Mouse (Mus musculus) forebrain, embryonic 11.5 days (tissue): ENCODE measurements at regions not wholly inside any gene's neighbourhood (a gene's known extent, or its start where the extent isn't known, plus 50 kb on each side); places are given as distances from the start of the nearest gene placed in this dataset.
A peak's percentile ranks its signal among the peaks of the same experiment; 100 is the strongest.

Source experiments
- ATAC-seq: fragments of 200-750 bp; cut with Nextera tagmentation; replicated peaks from 2 replicates; pipeline ENCODE4 v1.8.0; 2017; ENCODE audit warnings: moderate TSS enrichment; ENCODE audit not compliant: low FRiP score
- DNase-seq: peaks from one replicate; pipeline ENCODE4 v3.0.0-alpha.2; 2017; ENCODE audit warnings: low spot score
- H3K27ac ChIP-seq: fragments of 300-500 bp; sonication (generic); 2 replicates; pipeline ENCODE4 v1.5.1; 2014; ENCODE audit warnings: low read depth, low read length
- H3K27me3 ChIP-seq: fragments of 300-500 bp; sonication (generic); 2 replicates; pipeline ENCODE4 v1.6.1; 2014; ENCODE audit warnings: mild to moderate bottlenecking, low read length, mixed read lengths; ENCODE audit not compliant: control insufficient read depth, insufficient read depth
- H3K36me3 ChIP-seq: fragments of 300-500 bp; sonication (generic); 2 replicates; pipeline ENCODE4 v1.6.1; 2014; ENCODE audit warnings: mild to moderate bottlenecking, low read length, moderate library complexity, mixed read lengths; ENCODE audit not compliant: control insufficient read depth, insufficient read depth
- H3K4me1 ChIP-seq: fragments of 300-500 bp; sonication (generic); replicated peaks from 2 replicates; pipeline ENCODE4 v1.6.1; 2014; ENCODE audit warnings: low read length, mixed read lengths; ENCODE audit not compliant: control insufficient read depth, insufficient read depth
- H3K4me2 ChIP-seq: fragments of 300-500 bp; sonication (generic); 2 replicates; pipeline ENCODE4 v1.6.1; 2014; ENCODE audit warnings: low read depth, mild to moderate bottlenecking, low read length, moderate library complexity, mixed read lengths; ENCODE audit not compliant: severe bottlenecking
- H3K4me3 ChIP-seq: fragments of 300-500 bp; sonication (generic); 2 replicates; pipeline ENCODE4 v1.5.1; 2014; ENCODE audit warnings: low read depth, low read length
- H3K9ac ChIP-seq: fragments of 300-500 bp; sonication (generic); 2 replicates; pipeline ENCODE4 v1.6.1; 2014; ENCODE audit warnings: low read length
- H3K9me3 ChIP-seq: fragments of 300-500 bp; sonication (generic); 2 replicates; pipeline ENCODE4 v1.6.1; 2016; ENCODE audit warnings: low read length, mixed read lengths; ENCODE audit not compliant: control insufficient read depth
- WGBS: fragments of 180-500 bp; shearing (Covaris S2); extraction: QIAGEN DNeasy Blood & Tissue Kit; methylation state at CpG from one replicate; pipeline ENCODE4 v1.1.7; 2014; 5-methylcytosine and 5-hydroxymethylcytosine counted together

GRCm38 (mm10) chr12:13861226-13861625 lies 290.6 kb downstream of the Fam84a start:
- 92% methylated on average over 7 of the region's 7 CpGs for WGBS
- Histone ChIP-seq H3K9me3 (no peaks in the 10 kb centered on the region), H3K4me2 (no peak overlapping the region), H3K36me3 (no peaks in the 10 kb centered on the region), H3K4me1 (no peaks in the 10 kb centered on the region), H3K27me3 (no peaks in the 10 kb centered on the region), H3K4me3 (no peak overlapping the region), H3K27ac (no peak overlapping the region), H3K9ac (no peak overlapping the region)
- DNase-seq = no peak
- no peak for ATAC-seq

- H3K9me3 ChIP-seq = no peaks in the 10 kb centered on the region
- H3K4me3 ChIP-seq = no peak overlapping the region
- no peak overlapping the region for H3K4me2 ChIP-seq
- DNase-seq (peak; percentile 68), ATAC-seq (peak; percentile 71)
- no peaks in the 10 kb centered on the region for H3K4me1 ChIP-seq
- no peak overlapping the region for H3K27ac ChIP-seq
- H3K27me3 ChIP-seq = no peaks in the 10 kb centered on the region
- H3K36me3 ChIP-seq = no peaks in the 10 kb centered on the region
- no peak overlapping the region for H3K9ac ChIP-seq
- 63% methylated on average over 13 of the region's 13 CpGs for WGBS
These were observed 307.0 kb downstream of the Fam84a start for GRCm38 (mm10) chr12:13844532-13845485.

- Histone ChIP-seq H3K9me3 (no peaks in the 10 kb centered on the region), H3K4me3 (no peak overlapping the region), H3K27ac (no peak overlapping the region), H3K27me3 (no peaks in the 10 kb centered on the region), H3K4me1 (no peaks in the 10 kb centered on the region), H3K36me3 (no peaks in the 10 kb centered on the region), H3K4me2 (no peak overlapping the region), H3K9ac (no peak overlapping the region)
- WGBS = 82% methylated on average over 5 of the region's 5 CpGs
- ATAC-seq (no peak), DNase-seq (no peak)
These were observed 308.3 kb downstream of the Fam84a start for GRCm38 (mm10) chr12:13843423-13844080.

GRCm38 (mm10) chr12:13841238-13841637 lies 310.6 kb downstream of the Fam84a start:
- H3K36me3 ChIP-seq = no peaks in the 10 kb centered on the region
- 73% methylated on average over 1 of the region's 1 CpGs for WGBS
- no peaks in the 10 kb centered on the region for H3K4me1 ChIP-seq
- H3K4me2 ChIP-seq = no peak overlapping the region
- no peak overlapping the region for H3K9ac ChIP-seq
- H3K4me3 ChIP-seq = no peak overlapping the region
- DNase-seq (no peak), ATAC-seq (no peak)
- H3K9me3 ChIP-seq = no peaks in the 10 kb centered on the region
- no peak overlapping the region for H3K27ac ChIP-seq
- H3K27me3 ChIP-seq = no peaks in the 10 kb centered on the region

GRCm38 (mm10) chr12:13834723-13835122 lies 317.1 kb downstream of the Fam84a start:
- ATAC-seq = no peak
- H3K4me2 ChIP-seq = no peak overlapping the region
- H3K4me1 ChIP-seq = no peaks in the 10 kb centered on the region
- no peaks in the 10 kb centered on the region for H3K27me3 ChIP-seq
- no peak for DNase-seq
- H3K9ac ChIP-seq = no peak overlapping the region
- WGBS = 87% methylated on average over 3 of the region's 3 CpGs
- no peak overlapping the region for H3K27ac ChIP-seq
- H3K4me3 ChIP-seq = no peak overlapping the region
- H3K36me3 ChIP-seq = no peaks in the 10 kb centered on the region
- no peaks in the 10 kb centered on the region for H3K9me3 ChIP-seq

GRCm38 (mm10) chr12:13825899-13826298 lies 326.0 kb downstream of the Fam84a start:
- DNase-seq (no peak), ATAC-seq (no peak)
- no peak overlapping the region for H3K9ac ChIP-seq
- no peak overlapping the region for H3K4me2 ChIP-seq
- H3K4me1 ChIP-seq = no peaks in the 10 kb centered on the region
- H3K9me3 ChIP-seq = no peaks in the 10 kb centered on the region
- no peak overlapping the region for H3K27ac ChIP-seq
- no peaks in the 10 kb centered on the region for H3K27me3 ChIP-seq
- H3K36me3 ChIP-seq = no peaks in the 10 kb centered on the region
- H3K4me3 ChIP-seq = no peak overlapping the region

- 77% methylated on average over 2 of the region's 2 CpGs for WGBS
These were observed 336.4 kb downstream of the Fam84a start for GRCm38 (mm10) chr12:13815500-13815899.

GRCm38 (mm10) chr12:13810155-13810515 lies 341.7 kb downstream of the Fam84a start:
- no peaks in the 10 kb centered on the region for H3K9me3 ChIP-seq
- H3K4me3 ChIP-seq = no peak overlapping the region
- 70% methylated on average over 2 of the region's 2 CpGs for WGBS
- no peaks in the 10 kb centered on the region for H3K4me1 ChIP-seq
- H3K36me3 ChIP-seq = no peaks in the 10 kb centered on the region
- no peak overlapping the region for H3K9ac ChIP-seq
- no peaks in the 10 kb centered on the region for H3K27me3 ChIP-seq
- H3K27ac ChIP-seq = no peak overlapping the region
- no peak for ATAC-seq
- H3K4me2 ChIP-seq = no peak overlapping the region
- no peak for DNase-seq

More at GRCm38 (mm10) chr12:13815500-13815899, 336.4 kb downstream of the Fam84a start:
- H3K36me3 ChIP-seq = no peaks in the 10 kb centered on the region
- H3K9me3 ChIP-seq = no peaks in the 10 kb centered on the region
- no peak overlapping the region for H3K27ac ChIP-seq
- no peak overlapping the region for H3K9ac ChIP-seq
- ATAC-seq (no peak), DNase-seq (no peak)
- H3K4me2 ChIP-seq = no peak overlapping the region
- no peaks in the 10 kb centered on the region for H3K27me3 ChIP-seq
- H3K4me3 ChIP-seq = no peak overlapping the region
- H3K4me1 ChIP-seq = no peaks in the 10 kb centered on the region
